Mouse (Mus musculus) G1E (cell line): Measurements from ENCODE around the gene Olfr1449.

Source experiments
- CTCF ChIP-seq: IDR thresholded peaks from 2 replicates; pipeline ENCODE4 v1.5.1; 2012; ENCODE audit warnings: low read depth, low read length, inconsistent platforms, mixed read lengths
- GATA1 ChIP-seq: IDR thresholded peaks from 2 replicates; pipeline ENCODE4 v1.6.1; 2012; ENCODE audit warnings: borderline replicate concordance, low read length, inconsistent platforms, mixed read lengths
- GATA2 ChIP-seq: IDR thresholded peaks from 2 replicates; pipeline ENCODE4 v1.6.1; 2012; ENCODE audit warnings: low read depth, low read length, inconsistent platforms, borderline replicate concordance
- TAL1 ChIP-seq: conservative IDR thresholded peaks from 2 replicates; pipeline ENCODE4 v1.6.1; 2012; ENCODE audit warnings: low read depth, low read length, inconsistent platforms, mixed read lengths

- TF ChIP-seq CTCF: no peak
- TF ChIP-seq TAL1: no peak
- TF ChIP-seq GATA1: no peak
- no peak for TF ChIP-seq GATA2
Measured at GRCm38 (mm10) chr19:12903643-12904042, 27.0 kb upstream of the Olfr1449 start, which contains the start of gene Olfr1447.
